Comparison of ENCODE assay signal across 8 mouse cellular contexts in the genomic region with DNA sequence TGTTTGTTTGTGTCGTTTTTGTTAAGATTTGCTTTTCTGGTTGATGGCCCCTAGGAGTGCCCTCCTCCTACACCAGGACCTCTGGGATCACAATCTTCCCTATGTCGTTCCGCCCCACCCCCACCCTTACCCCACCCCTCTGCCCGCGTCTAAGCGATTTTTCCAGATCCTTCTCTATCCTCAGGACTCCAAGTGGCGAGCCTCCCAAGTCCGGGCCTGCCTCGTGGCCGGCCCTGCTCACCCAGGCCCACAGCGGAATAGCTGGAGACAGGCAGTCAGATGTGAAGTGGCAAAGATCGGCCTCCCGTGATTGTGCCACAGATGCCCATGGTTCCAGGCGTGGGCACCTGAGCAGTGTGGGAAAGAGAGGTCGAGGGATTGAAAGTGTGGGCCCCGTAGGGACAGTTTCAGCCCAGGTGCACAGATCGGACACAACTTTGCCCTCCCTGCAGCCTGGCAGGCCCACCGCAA. TPM values are rescaled to one million over a fixed set of nuclear protein-coding genes. Genes with fewer than 3 reads are reported as not detected.
DNase-seq lines count a peak whose midpoint lies in the region; ATAC-seq and TF ChIP-seq lines count a peak whose summit lies in the region.

No protein-coding gene starts in this region.

- peak overlapping the region; percentile 46 for H3K4me2 ChIP-seq in forebrain, embryonic 15.5 days (replicated peaks)
- H3K4me2 ChIP-seq in midbrain, postnatal 0 days (ENCODE audit: low read depth, low read length, poor library complexity, severe bottlenecking), result peak overlapping the region; percentile 66

- intact Hi-C loops in gastrocnemius, adult 2 months (cut with DNase I), result no loop called here
- intact Hi-C loops in gastrocnemius, postnatal 14 days (cut with DNase I; ENCODE audit: low total_unique reads), result no loop called here

- no peaks in the 10 kb centered on the region for H3K27me3 ChIP-seq in forebrain, embryonic 15.5 days
- H3K27me3 ChIP-seq in midbrain, postnatal 0 days (ENCODE audit: insufficient read depth, low read length), result no peaks in the 10 kb centered on the region

- peaks cover 21% of the 10 kb centered on the region for H3K36me3 ChIP-seq in forebrain, embryonic 15.5 days
- peaks cover 19% of the 10 kb centered on the region for H3K36me3 ChIP-seq in midbrain, postnatal 0 days (ENCODE audit: insufficient read depth, low read length)

- DNase-seq in gastrocnemius, adult 2 months, result peak; percentile 47
- DNase-seq in gastrocnemius, postnatal 14 days, result no peak
- DNase-seq in MN1 (ENCODE audit: low spot score), result peak; percentile 57
- DNase-seq in kidney, postnatal 4 days, result peak; percentile 28 to 52
- DNase-seq in midbrain, postnatal 0 days (ENCODE audit: low spot score), result no peak
- no peak for DNase-seq in right cerebral cortex, adult 18-20 months
- DNase-seq in right cerebral cortex, postnatal 36 days (ENCODE audit: low spot score in 2 of 2), result no peak

- H3K4me1 ChIP-seq in forebrain, embryonic 15.5 days, result peaks cover 17% of the 10 kb centered on the region
- H3K4me1 ChIP-seq in midbrain, postnatal 0 days (ENCODE audit: insufficient read depth, low read length), result peaks cover 5% of the 10 kb centered on the region; the same call in 1 of the 2 replicates

- peak overlapping the region; percentile 85 for H3K4me3 ChIP-seq in gastrocnemius, adult 2 months
- peak overlapping the region; percentile 98 for H3K4me3 ChIP-seq in forebrain, embryonic 15.5 days
- H3K4me3 ChIP-seq in midbrain, postnatal 0 days (ENCODE audit: low read depth, low read length), result peak overlapping the region; percentile 98

- TF ChIP-seq CTCF in gastrocnemius, adult 2 months (IDR thresholded peaks at IDR 0.05), result no peak
- TF ChIP-seq CTCF in midbrain, postnatal 0 days (IDR thresholded peaks at IDR 0.05), result no peak

- 30% methylated on average over 18 of the region's 18 CpGs for WGBS in forebrain, embryonic 15.5 days
- WGBS in midbrain, postnatal 0 days, result 24% methylated on average over 18 of the region's 18 CpGs

- ATAC-seq in forebrain, embryonic 15.5 days (replicated peaks), result peak; percentile 57
- peak; percentile 48; the same call in 1 of the 2 replicates for ATAC-seq in midbrain, postnatal 0 days (ENCODE audit: low FRiP score)

- peak overlapping the region; percentile 39; the same call in 1 of the 2 replicates for H3K9ac ChIP-seq in forebrain, embryonic 15.5 days (replicated peaks)
- peak overlapping the region; percentile 99; the same call in 1 of the 2 replicates for H3K9ac ChIP-seq in midbrain, postnatal 0 days (replicated peaks; ENCODE audit: low read length, poor library complexity, severe bottlenecking)

- H3K27ac ChIP-seq in gastrocnemius, adult 2 months, result peak overlapping the region; percentile 91
- H3K27ac ChIP-seq in forebrain, embryonic 15.5 days (replicated peaks), result peak overlapping the region; percentile 20; the same call in 1 of the 2 replicates
- no peak overlapping the region for H3K27ac ChIP-seq in midbrain, postnatal 0 days (ENCODE audit: low read depth, low read length)

- no peaks in the 10 kb centered on the region for H3K9me3 ChIP-seq in forebrain, embryonic 15.5 days
- H3K9me3 ChIP-seq in midbrain, postnatal 0 days (ENCODE audit: low read length), result no peaks in the 10 kb centered on the region

RNA-seq across cellular contexts. Expression of gene Fkbp4, which starts 0.4 kb away (rescaled TPM):
- total RNA-seq in gastrocnemius, adult 2 months (2021), result 100 to 1,000 TPM; 105 to 165 TPM
- 10 to 100 TPM; 80.7 to 92.8 TPM for total RNA-seq in gastrocnemius, postnatal 14 days (2021)
- 431 and 436 TPM in 2 replicates for polyA plus RNA-seq in forebrain, embryonic 15.5 days (2015; fragmentation: Nextera tagmentation; extraction: Ambion mirVana)
- total RNA-seq in midbrain, postnatal 0 days (2014; rRNA removed), result 164 and 180 TPM in 2 replicates
- polyA plus RNA-seq in midbrain, postnatal 0 days (2015; fragmentation: Nextera tagmentation; extraction: Ambion mirVana), result 245 and 253 TPM in 2 replicates

RNA-seq across cellular contexts. Expression of gene Itfg2, which starts 14.2 kb away (rescaled TPM):
- 10 to 100 TPM; 15.3 to 16.3 TPM for total RNA-seq in gastrocnemius, adult 2 months (2021)
- 10 to 100 TPM; 18.1 to 19.9 TPM for total RNA-seq in gastrocnemius, postnatal 14 days (2021)
- 35.5 and 40.5 TPM in 2 replicates for polyA plus RNA-seq in forebrain, embryonic 15.5 days (2015; fragmentation: Nextera tagmentation; extraction: Ambion mirVana)
- 37.3 and 40.2 TPM in 2 replicates for total RNA-seq in midbrain, postnatal 0 days (2014; rRNA removed)
- polyA plus RNA-seq in midbrain, postnatal 0 days (2015; fragmentation: Nextera tagmentation; extraction: Ambion mirVana), result 37.4 and 41.5 TPM in 2 replicates

RNA-seq across cellular contexts. Expression of gene Nrip2, which starts 39.8 kb away (rescaled TPM):
- 1 to 10 TPM; 1.5 to 1.7 TPM for total RNA-seq in gastrocnemius, adult 2 months (2021)
- total RNA-seq in gastrocnemius, postnatal 14 days (2021), result 1 to 10 TPM; 3.0 to 3.4 TPM
- 5.0 and 5.7 TPM in 2 replicates for polyA plus RNA-seq in forebrain, embryonic 15.5 days (2015; fragmentation: Nextera tagmentation; extraction: Ambion mirVana)
- 11.6 and 12.6 TPM in 2 replicates for total RNA-seq in midbrain, postnatal 0 days (2014; rRNA removed)
- 13.0 and 14.5 TPM in 2 replicates for polyA plus RNA-seq in midbrain, postnatal 0 days (2015; fragmentation: Nextera tagmentation; extraction: Ambion mirVana)

Comparison
In these comparisons a context has a peak if more than half of its experiments do, and no peak if none do; other contexts are left out.
1. DNase-seq: peak in gastrocnemius, adult 2 months (single experiment), MN1 (single experiment) and kidney, postnatal 4 days (2 of 2); none in gastrocnemius, postnatal 14 days (single experiment), midbrain, postnatal 0 days (single experiment), right cerebral cortex, adult 18-20 months (single experiment) and right cerebral cortex, postnatal 36 days (0 of 2).
2. Peak in every context shown above with its lines, with median percentiles within 50 percentile points of each other: H3K4me3 ChIP-seq.